Mouse (Mus musculus) embryonic fibroblast, embryonic 13.5 days (primary cell): Measurements from ENCODE around the gene Zfp574.

ENCODE experiments used
- CTCF ChIP-seq: IDR thresholded peaks from 2 replicates; pipeline ENCODE4 v1.5.1; 2011; ENCODE audit warnings: mild to moderate bottlenecking, control low read depth, low read length, moderate library complexity, borderline replicate concordance; ENCODE audit not compliant: insufficient read depth
- POLR2A ChIP-seq: IDR thresholded peaks from 2 replicates; pipeline ENCODE4 v1.6.1; 2011; ENCODE audit warnings: low read depth, mild to moderate bottlenecking, control low read depth, low read length, moderate library complexity

DNA sequence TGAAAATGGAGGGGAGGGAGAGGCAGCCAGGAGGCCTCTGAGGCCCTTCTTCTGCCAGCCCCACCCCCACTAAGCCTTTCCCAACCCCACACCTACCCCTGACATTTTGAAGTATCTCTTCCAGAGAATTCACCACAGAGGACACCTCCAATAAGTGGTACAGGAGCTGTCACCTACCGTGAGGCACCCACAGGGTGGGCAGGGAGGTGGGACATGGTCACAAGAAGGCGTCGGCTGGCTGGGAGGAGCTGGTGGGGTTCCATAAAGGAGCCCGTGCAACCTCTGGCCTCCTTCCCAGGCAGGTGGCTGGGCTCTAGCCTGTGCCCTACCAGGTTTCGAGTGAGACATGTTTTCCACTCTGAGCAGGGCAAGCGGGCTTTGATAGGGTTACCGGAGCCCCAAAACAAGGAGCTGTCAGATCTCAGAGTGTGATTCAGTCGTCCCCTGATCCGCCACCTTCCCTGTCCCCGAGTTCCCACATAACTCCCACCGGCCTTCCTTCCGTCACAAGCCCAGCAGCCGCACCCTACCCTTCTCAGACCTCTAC, 48.9 kb downstream of the Zfp574 start:
- TF ChIP-seq CTCF: no peak
- TF ChIP-seq POLR2A: no peak
